Mouse (Mus musculus) embryonic fibroblast, embryonic 13.5 days (primary cell): ENCODE data around the gene Rinl.

Experiments
- CTCF ChIP-seq: IDR thresholded peaks from 2 replicates; pipeline ENCODE4 v1.5.1; 2011; ENCODE audit warnings: mild to moderate bottlenecking, control low read depth, low read length, moderate library complexity, borderline replicate concordance; ENCODE audit not compliant: insufficient read depth
- POLR2A ChIP-seq: IDR thresholded peaks from 2 replicates; pipeline ENCODE4 v1.6.1; 2011; ENCODE audit warnings: low read depth, mild to moderate bottlenecking, control low read depth, low read length, moderate library complexity

DNA sequence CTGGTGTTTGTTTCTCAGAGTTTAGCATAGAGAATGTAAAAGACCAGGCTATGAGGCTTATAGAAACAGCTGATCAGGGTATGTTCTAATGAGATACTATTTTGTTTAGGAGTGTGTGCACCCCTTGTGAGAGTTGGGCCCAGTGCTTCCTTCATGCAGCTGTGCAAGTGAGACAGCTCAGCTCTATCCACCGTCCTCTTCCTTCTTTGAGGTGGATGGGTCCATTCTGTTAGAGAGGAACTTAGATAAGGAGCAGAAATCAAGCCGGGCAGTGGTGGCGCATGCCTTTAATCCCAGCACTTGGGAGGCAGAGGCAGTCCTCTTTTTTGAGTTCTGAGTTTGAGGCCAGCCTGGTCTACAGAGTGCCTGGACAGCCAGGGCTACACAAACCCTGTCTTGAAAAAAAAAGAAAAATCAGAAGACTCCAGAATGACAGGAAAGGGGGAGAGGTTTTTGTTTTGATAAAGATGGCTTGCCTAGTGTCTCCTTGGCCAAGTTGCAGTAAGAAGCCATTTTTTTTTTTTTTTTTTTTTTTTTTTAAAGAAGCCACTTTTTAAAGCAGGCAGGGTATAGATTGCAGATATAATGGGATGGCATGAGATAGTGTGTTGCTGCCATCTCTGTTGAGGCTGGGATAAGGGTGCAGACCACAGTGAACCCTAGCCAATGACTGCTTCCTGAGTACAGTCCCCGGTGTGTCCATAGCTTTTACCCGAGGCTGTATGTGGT lies 25.7 kb downstream of the Rinl start:
- TF ChIP-seq CTCF (no peak), POLR2A (no peak)
